Mouse (Mus musculus): Measurements from ENCODE around the gene Pik3c2g. TPM values are rescaled to one million over a fixed set of nuclear protein-coding genes. Genes with fewer than 3 reads are reported as not detected.

The Pik3c2g gene
- polyA plus RNA-seq, 1 experiment, result not detected

DNA sequence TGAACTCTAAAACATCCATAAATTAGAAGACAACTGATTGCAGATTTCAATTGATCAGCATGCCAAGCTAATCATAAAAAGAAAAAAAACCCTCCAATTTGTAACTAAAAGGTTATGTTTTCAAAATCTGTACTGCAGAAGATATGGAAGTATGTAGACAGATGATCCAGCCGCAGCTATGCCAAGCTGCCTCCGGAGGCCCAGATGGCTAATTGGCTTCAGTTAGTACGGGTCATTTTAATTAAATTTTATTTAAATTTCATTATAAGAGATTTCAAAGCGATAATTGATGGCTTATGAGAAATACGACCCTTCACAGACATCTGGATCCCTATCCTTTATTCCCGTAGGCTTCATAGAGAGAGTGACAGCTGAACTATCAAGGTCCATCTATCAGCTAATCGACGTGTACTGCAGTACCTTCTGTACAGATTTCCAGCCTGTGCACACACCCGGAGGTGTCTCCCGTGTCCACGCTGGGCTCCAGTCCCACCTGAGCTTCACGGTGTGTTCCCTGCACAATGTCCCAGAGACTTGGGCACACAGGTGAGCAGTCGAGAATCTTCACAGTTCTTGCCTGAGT is 132.7 kb downstream of the Pik3c2g start:
- WGBS, result 87% methylated on average over 13 of the region's 13 CpGs
- Histone ChIP-seq H3K27me3 (ENCODE audit: control insufficient read depth, insufficient read depth, low read length) (no peaks in the 10 kb centered on the region), H3K27ac (ENCODE audit: insufficient read depth, low read length) (no peak overlapping the region), H3K4me1 (ENCODE audit: control insufficient read depth, insufficient read depth, insufficient read length) (no peaks in the 10 kb centered on the region), H3K36me3 (ENCODE audit: control insufficient read depth, insufficient read depth, low read length) (no peaks in the 10 kb centered on the region), H3K4me3 (ENCODE audit: extremely low read depth, insufficient read depth, insufficient read length) (no peak overlapping the region)
- DNase-seq (ENCODE audit: low read depth in 1 of 2, low spot score in 2 of 2), result no peak
- TF ChIP-seq POLR2A (IDR thresholded peaks at IDR 0.05; ENCODE audit: low read depth, low read length) (no peak), CTCF (IDR thresholded peaks at IDR 0.05; ENCODE audit: extremely low read depth, insufficient read depth, insufficient read length, insufficient replicate concordance) (no peak)

DNA sequence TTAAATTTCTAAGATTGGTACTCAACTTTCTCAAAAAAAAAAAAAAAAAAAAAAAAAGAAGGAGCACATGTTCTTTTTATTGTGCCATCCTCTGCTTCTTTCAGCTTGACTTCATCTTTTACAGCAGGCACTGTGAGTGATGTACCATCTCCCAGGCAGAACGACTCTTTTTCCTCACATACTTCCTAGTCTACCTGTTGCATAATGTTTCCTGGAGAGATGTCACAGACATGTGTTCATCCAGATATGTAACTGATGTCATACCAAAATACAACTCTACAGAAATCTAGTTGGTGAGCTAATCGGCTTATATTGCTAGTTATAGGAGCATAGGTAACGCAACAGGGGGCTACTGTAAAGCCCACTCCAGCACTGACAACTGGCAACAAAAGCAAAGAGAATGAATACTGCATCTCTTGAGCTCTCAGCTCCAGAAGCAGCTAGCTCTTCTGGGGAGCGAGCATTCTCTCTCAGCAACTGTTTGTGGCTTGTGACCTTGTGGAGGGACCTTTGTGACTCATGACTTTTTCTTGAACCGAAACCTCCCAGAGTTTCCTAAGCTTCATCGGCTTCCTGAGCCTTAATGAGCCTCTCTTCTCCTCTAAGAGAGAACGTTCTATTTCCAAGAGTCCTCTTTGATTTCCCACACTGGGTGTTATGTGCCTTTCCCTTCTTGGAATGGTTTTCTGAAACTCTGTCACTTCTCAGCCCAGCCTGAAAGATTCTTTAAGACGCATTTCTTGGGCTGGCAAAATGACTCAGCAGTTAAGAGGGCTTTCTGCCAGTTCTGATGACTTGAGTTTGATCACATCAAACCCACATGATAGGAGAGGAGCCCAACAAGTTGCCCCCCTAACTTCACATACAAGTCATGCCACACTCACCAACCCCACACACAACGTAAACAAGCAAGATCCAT is 148.9 kb downstream of the Pik3c2g start:
- Histone ChIP-seq H3K4me3 (ENCODE audit: extremely low read depth, insufficient read depth, insufficient read length) (no peak overlapping the region), H3K27me3 (ENCODE audit: control insufficient read depth, insufficient read depth, low read length) (no peaks in the 10 kb centered on the region), H3K36me3 (ENCODE audit: control insufficient read depth, insufficient read depth, low read length) (no peaks in the 10 kb centered on the region), H3K4me1 (ENCODE audit: control insufficient read depth, insufficient read depth, insufficient read length) (no peaks in the 10 kb centered on the region), H3K27ac (ENCODE audit: insufficient read depth, low read length) (no peak overlapping the region)
- DNase-seq (ENCODE audit: low read depth in 1 of 2, low spot score in 2 of 2), result no peak
- 58% methylated on average over 9 of the region's 9 CpGs for WGBS
- TF ChIP-seq POLR2A (IDR thresholded peaks at IDR 0.05; ENCODE audit: low read depth, low read length), result no peak
- TF ChIP-seq CTCF (IDR thresholded peaks at IDR 0.05; ENCODE audit: extremely low read depth, insufficient read depth, insufficient read length, insufficient replicate concordance), result no peak

DNA sequence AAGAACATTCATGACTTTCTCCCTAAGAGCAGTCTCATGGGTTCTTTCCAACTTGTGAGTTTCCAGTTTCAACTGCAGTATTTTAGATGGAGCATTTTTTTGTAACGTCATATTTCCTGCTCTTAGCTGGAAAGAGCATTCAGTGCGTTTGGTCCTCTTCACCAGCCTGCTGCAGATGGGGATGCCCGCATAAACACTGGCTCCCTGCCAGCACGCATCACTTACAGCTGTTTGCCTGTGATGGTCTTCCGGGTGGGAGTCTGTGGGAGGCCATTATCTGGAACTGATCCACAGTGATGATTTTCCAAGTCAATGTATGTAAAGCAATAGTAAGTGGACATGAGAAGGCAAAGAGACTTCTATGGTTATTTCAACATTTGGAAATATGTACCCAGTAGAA is 151.3 kb downstream of the Pik3c2g start:
- H3K4me3 ChIP-seq (ENCODE audit: extremely low read depth, insufficient read depth, insufficient read length), result no peak overlapping the region
- 80% methylated on average over 5 of the region's 5 CpGs for WGBS
- TF ChIP-seq POLR2A (IDR thresholded peaks at IDR 0.05; ENCODE audit: low read depth, low read length) (no peak), CTCF (IDR thresholded peaks at IDR 0.05; ENCODE audit: extremely low read depth, insufficient read depth, insufficient read length, insufficient replicate concordance) (no peak)
- no peaks in the 10 kb centered on the region for H3K27me3 ChIP-seq (ENCODE audit: control insufficient read depth, insufficient read depth, low read length)
- no peak for DNase-seq (ENCODE audit: low read depth in 1 of 2, low spot score in 2 of 2)
- no peak overlapping the region for H3K27ac ChIP-seq (ENCODE audit: insufficient read depth, low read length)
- H3K36me3 ChIP-seq (ENCODE audit: control insufficient read depth, insufficient read depth, low read length), result no peaks in the 10 kb centered on the region
- H3K4me1 ChIP-seq (ENCODE audit: control insufficient read depth, insufficient read depth, insufficient read length), result no peaks in the 10 kb centered on the region

DNA sequence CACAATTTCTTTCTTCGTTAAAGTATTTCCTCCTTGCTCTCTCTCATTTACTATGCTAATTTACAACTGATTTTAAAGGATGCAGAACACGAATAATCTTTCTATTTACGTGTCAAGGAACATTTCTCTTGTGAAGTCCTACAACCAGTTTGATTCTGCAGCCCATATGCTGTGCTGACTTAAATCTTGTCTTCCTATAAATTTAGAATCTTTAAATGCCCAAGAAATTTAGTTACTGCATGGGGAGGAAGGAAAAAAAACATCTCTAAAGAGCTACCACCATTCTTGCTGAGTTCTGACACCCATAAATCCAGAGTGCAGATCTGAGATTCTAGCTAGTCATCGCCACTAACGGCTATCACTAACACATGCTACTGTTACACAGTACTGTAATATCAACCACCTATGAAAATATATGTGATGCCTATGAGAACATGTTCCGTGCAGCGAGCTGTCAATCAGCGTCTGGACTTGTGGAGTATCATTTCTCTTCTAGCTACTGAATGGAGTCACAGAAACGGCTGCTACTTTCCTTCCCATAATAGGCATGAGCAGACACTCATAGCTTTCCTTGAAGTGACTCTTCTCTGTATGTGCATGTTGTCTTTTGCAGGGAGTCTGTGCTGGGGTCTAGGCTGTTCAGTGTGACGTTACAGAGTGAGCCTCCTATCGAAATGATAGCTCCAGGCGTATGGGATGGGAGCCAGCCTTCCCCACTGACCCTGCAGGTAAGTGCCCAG is 155.8 kb downstream of the Pik3c2g start:
- no peak for DNase-seq (ENCODE audit: low read depth in 1 of 2, low spot score in 2 of 2)
- Histone ChIP-seq H3K36me3 (ENCODE audit: control insufficient read depth, insufficient read depth, low read length) (no peaks in the 10 kb centered on the region), H3K4me3 (ENCODE audit: extremely low read depth, insufficient read depth, insufficient read length) (no peak overlapping the region), H3K27ac (ENCODE audit: insufficient read depth, low read length) (no peak overlapping the region), H3K4me1 (ENCODE audit: control insufficient read depth, insufficient read depth, insufficient read length) (no peaks in the 10 kb centered on the region), H3K27me3 (ENCODE audit: control insufficient read depth, insufficient read depth, low read length) (no peaks in the 10 kb centered on the region)
- WGBS, result 84% methylated on average over 12 of the region's 12 CpGs
- TF ChIP-seq CTCF (IDR thresholded peaks at IDR 0.05; ENCODE audit: extremely low read depth, insufficient read depth, insufficient read length, insufficient replicate concordance) (no peak), POLR2A (IDR thresholded peaks at IDR 0.05; ENCODE audit: low read depth, low read length) (no peak)

DNA sequence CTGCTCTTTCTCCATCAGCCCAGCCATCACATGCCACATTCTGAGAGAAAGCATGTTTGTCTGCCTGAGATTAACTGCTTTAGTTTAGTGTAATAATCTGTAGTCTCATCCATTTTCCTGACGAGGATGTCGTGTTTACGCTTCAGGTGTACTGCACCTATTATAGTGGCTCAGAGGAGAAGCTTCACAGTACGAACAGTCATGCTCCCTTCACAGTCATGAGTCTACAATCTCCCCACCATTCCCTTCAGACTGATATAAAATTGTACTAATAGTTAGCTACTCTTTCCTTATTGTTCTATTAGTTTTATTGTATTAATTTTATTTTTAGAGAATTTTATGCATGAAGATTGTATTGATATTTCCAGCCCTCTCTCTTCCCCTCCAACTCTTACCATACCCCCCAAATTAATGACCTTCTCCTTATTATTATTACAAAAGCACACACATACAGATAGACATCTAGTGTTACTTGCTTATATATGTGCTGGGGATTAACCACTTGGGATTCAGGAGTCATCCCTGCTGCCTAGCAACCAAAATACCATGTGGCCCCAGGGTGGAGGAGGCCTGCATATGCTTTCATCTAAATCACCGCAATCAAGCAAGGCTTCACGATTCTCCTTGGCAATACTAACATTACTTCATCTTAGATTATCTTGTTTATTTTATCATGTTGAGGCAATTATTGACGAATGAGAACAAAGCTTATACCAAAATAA is 159.9 kb downstream of the Pik3c2g start:
- WGBS, result 91% methylated on average over 7 of the region's 7 CpGs

DNA sequence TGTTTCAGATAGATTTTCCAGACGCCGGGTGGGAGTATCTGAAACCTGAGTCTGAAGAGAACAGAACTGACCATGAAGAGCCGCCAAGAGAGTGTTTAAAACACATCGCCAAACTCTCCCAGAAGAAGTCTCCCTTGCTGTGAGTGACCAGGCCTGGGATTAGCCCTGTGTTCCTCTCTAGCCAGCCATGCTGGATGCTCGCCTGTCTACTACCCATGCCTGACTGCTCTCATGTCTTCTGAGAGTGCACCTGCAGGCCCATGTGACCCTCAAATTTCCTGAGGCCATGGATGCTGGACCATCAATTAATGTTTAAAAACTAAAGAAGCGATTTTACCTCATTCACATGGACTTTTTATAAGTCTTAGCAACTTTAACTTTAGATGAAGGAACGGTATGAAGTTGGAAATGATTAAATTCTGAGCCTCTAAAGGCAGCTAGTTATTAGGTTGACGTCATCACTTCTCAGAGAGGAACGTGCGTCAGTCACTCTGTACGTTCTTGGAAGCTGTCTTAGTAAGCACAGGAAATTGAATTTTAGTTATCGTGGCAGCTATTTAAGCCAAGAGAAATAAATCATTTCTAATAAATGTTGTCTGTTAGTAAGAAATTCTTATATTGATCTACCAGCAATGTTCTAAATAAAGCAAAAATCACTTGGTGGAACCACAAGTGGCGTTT is 161.2 kb downstream of the Pik3c2g start:
- no peaks in the 10 kb centered on the region for H3K27me3 ChIP-seq (ENCODE audit: control insufficient read depth, insufficient read depth, low read length)
- H3K4me1 ChIP-seq (ENCODE audit: control insufficient read depth, insufficient read depth, insufficient read length), result no peaks in the 10 kb centered on the region
- 84% methylated on average over 13 of the region's 13 CpGs for WGBS
- H3K27ac ChIP-seq (ENCODE audit: insufficient read depth, low read length), result no peak overlapping the region
- DNase-seq (ENCODE audit: low read depth in 1 of 2, low spot score in 2 of 2), result no peak
- TF ChIP-seq CTCF (IDR thresholded peaks at IDR 0.05; ENCODE audit: extremely low read depth, insufficient read depth, insufficient read length, insufficient replicate concordance) (no peak), POLR2A (IDR thresholded peaks at IDR 0.05; ENCODE audit: low read depth, low read length) (no peak)
- no peak overlapping the region for H3K4me3 ChIP-seq (ENCODE audit: extremely low read depth, insufficient read depth, insufficient read length)
- H3K36me3 ChIP-seq (ENCODE audit: control insufficient read depth, insufficient read depth, low read length), result no peaks in the 10 kb centered on the region

More for the DNA sequence above, 159.9 kb downstream of the Pik3c2g start:
- Histone ChIP-seq H3K4me1 (ENCODE audit: control insufficient read depth, insufficient read depth, insufficient read length) (no peaks in the 10 kb centered on the region), H3K4me3 (ENCODE audit: extremely low read depth, insufficient read depth, insufficient read length) (no peak overlapping the region), H3K27ac (ENCODE audit: insufficient read depth, low read length) (no peak overlapping the region), H3K27me3 (ENCODE audit: control insufficient read depth, insufficient read depth, low read length) (no peaks in the 10 kb centered on the region), H3K36me3 (ENCODE audit: control insufficient read depth, insufficient read depth, low read length) (no peaks in the 10 kb centered on the region)
- DNase-seq (ENCODE audit: low read depth in 1 of 2, low spot score in 2 of 2), result no peak
- TF ChIP-seq POLR2A (IDR thresholded peaks at IDR 0.05; ENCODE audit: low read depth, low read length) (no peak), CTCF (IDR thresholded peaks at IDR 0.05; ENCODE audit: extremely low read depth, insufficient read depth, insufficient read length, insufficient replicate concordance) (no peak)

All from spleen, adult 2 months (tissue).